Mouse (Mus musculus): ENCODE data around the gene 4930523C07Rik. TPM values are rescaled to one million over a fixed set of nuclear protein-coding genes. Genes with fewer than 3 reads are reported as not detected.

Gene 4930523C07Rik
- polyA plus RNA-seq, 1 experiment from 2014 or later: 1.5 TPM

GRCm38 (mm10) chr1:160033948-160034598 is 10.1 kb upstream of the 4930523C07Rik start:
- H3K27me3 ChIP-seq: no peaks in the 10 kb centered on the region
- H3K4me2 ChIP-seq: no peak overlapping the region
- WGBS: 84% methylated on average over 4 of the region's 4 CpGs
- H3K9ac ChIP-seq: no peak overlapping the region
- no peak overlapping the region for H3K4me3 ChIP-seq
- no peak overlapping the region for H3K27ac ChIP-seq
- no peaks in the 10 kb centered on the region for H3K4me1 ChIP-seq (replicated peaks)
- H3K36me3 ChIP-seq: no peaks in the 10 kb centered on the region
- ATAC-seq (ENCODE audit: low FRiP score): no peak
- no peaks in the 10 kb centered on the region for H3K9me3 ChIP-seq

GRCm38 (mm10) chr1:160035561-160035960 is 8.6 kb upstream of the 4930523C07Rik start:
- Histone ChIP-seq H3K9ac (no peak overlapping the region), H3K27ac (no peak overlapping the region), H3K4me3 (no peak overlapping the region), H3K4me2 (no peak overlapping the region), H3K4me1 (replicated peaks) (no peaks in the 10 kb centered on the region), H3K36me3 (no peaks in the 10 kb centered on the region), H3K9me3 (no peaks in the 10 kb centered on the region), H3K27me3 (no peaks in the 10 kb centered on the region)
- no peak for ATAC-seq (ENCODE audit: low FRiP score)
- 78% methylated on average over 3 of the region's 3 CpGs for WGBS

GRCm38 (mm10) chr1:160036996-160037521 is 7.1 kb upstream of the 4930523C07Rik start:
- H3K36me3 ChIP-seq: no peaks in the 10 kb centered on the region
- H3K9ac ChIP-seq: no peak overlapping the region
- no peaks in the 10 kb centered on the region for H3K9me3 ChIP-seq
- no peaks in the 10 kb centered on the region for H3K4me1 ChIP-seq (replicated peaks)
- no peak overlapping the region for H3K4me3 ChIP-seq
- H3K27me3 ChIP-seq: no peaks in the 10 kb centered on the region
- no peak overlapping the region for H3K4me2 ChIP-seq
- H3K27ac ChIP-seq: no peak overlapping the region
- WGBS: 83% methylated on average over 5 of the region's 5 CpGs
- no peak for ATAC-seq (ENCODE audit: low FRiP score)

GRCm38 (mm10) chr1:160039951-160040645 is 4.1 kb upstream of the 4930523C07Rik start:
- Histone ChIP-seq H3K4me3 (no peak overlapping the region), H3K9ac (no peak overlapping the region), H3K27ac (no peak overlapping the region), H3K4me2 (no peak overlapping the region), H3K4me1 (replicated peaks) (peaks cover 7% of the 10 kb centered on the region), H3K36me3 (no peaks in the 10 kb centered on the region), H3K9me3 (no peaks in the 10 kb centered on the region), H3K27me3 (0 out of 2 replicates have a peak, but pooled peaks cover 12% of the 10 kb centered on the region)
- WGBS: 59% methylated on average over 7 of the region's 7 CpGs
- no peak for ATAC-seq (ENCODE audit: low FRiP score)

GRCm38 (mm10) chr1:160041264-160041775 is 2.9 kb upstream of the 4930523C07Rik start:
- no peaks in the 10 kb centered on the region for H3K9me3 ChIP-seq
- no peak overlapping the region for H3K9ac ChIP-seq
- 0 out of 2 replicates have a peak, but pooled peaks cover 12% of the 10 kb centered on the region for H3K27me3 ChIP-seq
- H3K27ac ChIP-seq: no peak overlapping the region
- no peak overlapping the region for H3K4me3 ChIP-seq
- H3K4me2 ChIP-seq: no peak overlapping the region
- 97% methylated on average over 7 of the region's 7 CpGs for WGBS
- ATAC-seq (ENCODE audit: low FRiP score): no peak
- peaks cover 7% of the 10 kb centered on the region for H3K4me1 ChIP-seq (replicated peaks)
- H3K36me3 ChIP-seq: no peaks in the 10 kb centered on the region

GRCm38 (mm10) chr1:160042351-160042750 is 1.8 kb upstream of the 4930523C07Rik start:
- Histone ChIP-seq H3K4me1 (replicated peaks) (peaks cover 7% of the 10 kb centered on the region), H3K27ac (no peak overlapping the region), H3K9me3 (no peaks in the 10 kb centered on the region), H3K4me3 (no peak overlapping the region), H3K36me3 (no peaks in the 10 kb centered on the region), H3K4me2 (no peak overlapping the region), H3K9ac (no peak overlapping the region), H3K27me3 (0 out of 2 replicates have a peak, but pooled peaks cover 12% of the 10 kb centered on the region)
- WGBS: 76% methylated on average over 7 of the region's 7 CpGs
- ATAC-seq (ENCODE audit: low FRiP score): no peak

- 90% methylated on average over 13 of the region's 13 CpGs for WGBS
- Histone ChIP-seq H3K36me3 (no peaks in the 10 kb centered on the region), H3K4me2 (peak overlapping the region; percentile 54; the same call in 1 of the 2 replicates), H3K27ac (no peak overlapping the region), H3K9me3 (no peaks in the 10 kb centered on the region), H3K4me1 (replicated peaks) (peaks cover 7% of the 10 kb centered on the region), H3K4me3 (no peak overlapping the region), H3K27me3 (0 out of 2 replicates have a peak, but pooled peaks cover 12% of the 10 kb centered on the region), H3K9ac (no peak overlapping the region)
- no peak for ATAC-seq (ENCODE audit: low FRiP score)
Observed at GRCm38 (mm10) chr1:160043271-160043975, 759 bp upstream of the 4930523C07Rik start.

- no peaks in the 10 kb centered on the region for H3K9me3 ChIP-seq
- H3K4me1 ChIP-seq (replicated peaks): peaks cover 7% of the 10 kb centered on the region
- WGBS: 67% methylated on average over 3 of the region's 3 CpGs
- H3K9ac ChIP-seq: no peak overlapping the region
- no peaks in the 10 kb centered on the region for H3K36me3 ChIP-seq
- H3K27me3 ChIP-seq: 0 out of 2 replicates have a peak, but pooled peaks cover 12% of the 10 kb centered on the region
- H3K4me2 ChIP-seq: no peak overlapping the region
- no peak overlapping the region for H3K27ac ChIP-seq
- ATAC-seq (ENCODE audit: low FRiP score): no peak
- no peak overlapping the region for H3K4me3 ChIP-seq
Observed at GRCm38 (mm10) chr1:160045056-160045715, 1.0 kb downstream of the 4930523C07Rik start.

- H3K4me3 ChIP-seq: no peak overlapping the region
- 88% methylated on average over 5 of the region's 5 CpGs for WGBS
- no peaks in the 10 kb centered on the region for H3K9me3 ChIP-seq
- H3K4me1 ChIP-seq (replicated peaks): peaks cover 7% of the 10 kb centered on the region
- no peak for ATAC-seq (ENCODE audit: low FRiP score)
- no peak overlapping the region for H3K9ac ChIP-seq
- no peak overlapping the region for H3K27ac ChIP-seq
- H3K4me2 ChIP-seq: no peak overlapping the region
- H3K36me3 ChIP-seq: no peaks in the 10 kb centered on the region
- H3K27me3 ChIP-seq: 0 out of 2 replicates have a peak, but pooled peaks cover 12% of the 10 kb centered on the region
Observed at GRCm38 (mm10) chr1:160045971-160046370, 1.8 kb downstream of the 4930523C07Rik start.

- no peaks in the 10 kb centered on the region for H3K36me3 ChIP-seq
- ATAC-seq (ENCODE audit: low FRiP score): no peak
- no peak overlapping the region for H3K4me2 ChIP-seq
- 99% methylated on average over 4 of the region's 4 CpGs for WGBS
- no peak overlapping the region for H3K9ac ChIP-seq
- no peak overlapping the region for H3K4me3 ChIP-seq
- H3K9me3 ChIP-seq: no peaks in the 10 kb centered on the region
- 0 out of 2 replicates have a peak, but pooled peaks cover 12% of the 10 kb centered on the region for H3K27me3 ChIP-seq
- no peak overlapping the region for H3K27ac ChIP-seq
- peaks cover 7% of the 10 kb centered on the region for H3K4me1 ChIP-seq (replicated peaks)
Observed at GRCm38 (mm10) chr1:160046786-160047185, 2.6 kb downstream of the 4930523C07Rik start.

GRCm38 (mm10) chr1:160047481-160047931 is 3.3 kb downstream of the 4930523C07Rik start:
- Histone ChIP-seq H3K4me3 (no peak overlapping the region), H3K9ac (no peak overlapping the region), H3K4me1 (replicated peaks) (peaks cover 7% of the 10 kb centered on the region), H3K36me3 (no peaks in the 10 kb centered on the region), H3K9me3 (no peaks in the 10 kb centered on the region), H3K27me3 (0 out of 2 replicates have a peak, but pooled peaks cover 12% of the 10 kb centered on the region), H3K27ac (no peak overlapping the region), H3K4me2 (no peak overlapping the region)
- ATAC-seq (ENCODE audit: low FRiP score): no peak
- 94% methylated on average over 7 of the region's 7 CpGs for WGBS
